Mouse (Mus musculus) lung, embryonic 14.5 days (tissue): ENCODE data around the gene Mrpl53. TPM values are rescaled to one million over a fixed set of nuclear protein-coding genes. Genes with fewer than 3 reads are reported as not detected.

ENCODE experiments used
- ATAC-seq: fragments of 200-750 bp; cut with Nextera tagmentation; 2 replicates; pipeline ENCODE4 v1.8.0; 2017; ENCODE audit warnings: mild to moderate bottlenecking, moderate TSS enrichment, moderate library complexity; ENCODE audit not compliant: insufficient read depth
- DNase-seq: peaks from one replicate; pipeline ENCODE4 v3.0.0-alpha.2; 2015
- H3K27ac ChIP-seq: fragments of 300-500 bp; sonication (generic); 2 replicates; pipeline ENCODE4 v1.5.1; 2014; ENCODE audit warnings: low read depth, mild to moderate bottlenecking, moderate library complexity
- H3K27me3 ChIP-seq: fragments of 300-500 bp; sonication (generic); 2 replicates; pipeline ENCODE4 v1.6.1; 2014; ENCODE audit warnings: low read length, control low read depth; ENCODE audit not compliant: insufficient read depth
- H3K36me3 ChIP-seq: fragments of 300-500 bp; sonication (generic); 2 replicates; pipeline ENCODE4 v1.6.1; 2014; ENCODE audit warnings: control low read depth; ENCODE audit not compliant: insufficient read depth
- H3K4me1 ChIP-seq: fragments of 300-500 bp; sonication (generic); 2 replicates; pipeline ENCODE4 v1.6.1; 2014; ENCODE audit warnings: antibody characterized with exemption, control low read depth; ENCODE audit not compliant: insufficient read depth
- H3K4me2 ChIP-seq: fragments of 300-500 bp; sonication (generic); 2 replicates; pipeline ENCODE4 v1.6.1; 2014; ENCODE audit warnings: mild to moderate bottlenecking
- H3K4me3 ChIP-seq: fragments of 300-500 bp; sonication (generic); 2 replicates; pipeline ENCODE4 v1.5.1; 2014; ENCODE audit warnings: low read depth, low read length
- H3K9ac ChIP-seq: fragments of 300-500 bp; sonication (generic); 2 replicates; pipeline ENCODE4 v1.6.1; 2014
- H3K9me3 ChIP-seq: fragments of 300-500 bp; sonication (generic); 2 replicates; pipeline ENCODE4 v1.6.1; 2016; ENCODE audit warnings: low read depth, low read length, control low read depth
- CTCF ChIP-seq: IDR thresholded peaks from 2 replicates; pipeline ENCODE4 v1.5.1; 2016; ENCODE audit warnings: antibody characterized with exemption, low read depth
- WGBS: fragments of 180-500 bp; shearing (Covaris S2); extraction: QIAGEN DNeasy Blood & Tissue Kit; methylation state at CpG from one replicate; pipeline ENCODE4 v1.1.7; 2014; 5-methylcytosine and 5-hydroxymethylcytosine counted together
- polyA plus RNA-seq: library from polyadenylated mRNA; unstranded; fragments of >200 nt; fragmentation: Nextera tagmentation; extraction: Ambion mirVana; gene quantifications from 2 replicates; pipeline ENCODE4 v1.2.1, GENCODE M21; 2014

The Mrpl53 gene
- polyA plus RNA-seq, 1 experiment from 2014 or later, result 134 TPM

DNA sequence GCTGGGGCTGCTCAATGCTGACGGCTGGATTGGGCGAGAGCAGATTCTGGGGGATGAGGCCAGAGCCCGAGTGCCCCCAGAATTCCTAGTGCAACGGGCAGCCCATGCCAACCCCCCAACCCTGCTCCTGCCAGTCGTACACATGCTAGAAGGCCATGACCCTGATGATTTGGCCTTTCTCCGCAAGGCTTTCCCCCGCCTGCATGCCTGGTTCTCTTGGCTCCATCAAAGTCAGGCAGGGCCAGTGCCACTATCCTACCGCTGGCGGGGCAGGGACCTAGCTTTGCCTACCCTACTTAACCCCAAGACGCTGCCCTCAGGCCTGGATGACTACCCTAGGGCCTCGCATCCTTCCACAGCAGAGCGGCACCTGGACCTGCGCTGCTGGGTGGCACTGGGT is 8.8 kb downstream of the Mrpl53 start:
- H3K4me3 ChIP-seq, result no peak overlapping the region
- H3K4me2 ChIP-seq, result no peak overlapping the region
- H3K36me3 ChIP-seq, result peaks cover 31% of the 10 kb centered on the region
- no peak for TF ChIP-seq CTCF
- no peak overlapping the region for H3K9ac ChIP-seq
- H3K9me3 ChIP-seq, result no peaks in the 10 kb centered on the region
- peaks cover 10% of the 10 kb centered on the region for H3K4me1 ChIP-seq
- ATAC-seq (no peak), DNase-seq (no peak)
- 87% methylated on average over 13 of the region's 13 CpGs for WGBS
- H3K27ac ChIP-seq, result no peak overlapping the region
- H3K27me3 ChIP-seq, result no peaks in the 10 kb centered on the region

DNA sequence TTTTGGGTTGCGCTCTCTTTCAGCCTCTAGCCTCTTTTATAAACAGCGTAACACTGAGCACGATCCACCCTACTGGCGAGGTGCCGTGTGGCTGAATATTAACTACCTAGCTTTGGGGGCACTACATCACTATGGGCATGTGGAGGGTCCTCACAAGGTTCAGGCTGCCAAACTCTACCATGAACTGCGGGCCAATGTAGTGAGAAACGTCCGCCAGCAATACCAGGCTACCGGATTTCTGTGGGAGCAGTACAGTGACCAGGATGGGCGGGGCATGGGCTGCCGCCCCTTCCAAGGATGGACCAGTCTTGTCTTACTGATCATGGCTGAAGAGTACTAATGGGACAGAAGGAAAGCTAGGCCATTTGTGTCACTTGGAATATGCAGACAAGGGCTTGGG is 9.5 kb downstream of the Mrpl53 start:
- H3K4me3 ChIP-seq, result no peak overlapping the region
- DNase-seq (no peak), ATAC-seq (no peak)
- H3K27ac ChIP-seq, result no peak overlapping the region
- no peak overlapping the region for H3K4me2 ChIP-seq
- no peak overlapping the region for H3K9ac ChIP-seq
- no peaks in the 10 kb centered on the region for H3K27me3 ChIP-seq
- H3K4me1 ChIP-seq, result peaks cover 13% of the 10 kb centered on the region
- H3K9me3 ChIP-seq, result no peaks in the 10 kb centered on the region
- peaks cover 31% of the 10 kb centered on the region for H3K36me3 ChIP-seq
- 75% methylated on average over 11 of the region's 11 CpGs for WGBS
- TF ChIP-seq CTCF, result no peak

DNA sequence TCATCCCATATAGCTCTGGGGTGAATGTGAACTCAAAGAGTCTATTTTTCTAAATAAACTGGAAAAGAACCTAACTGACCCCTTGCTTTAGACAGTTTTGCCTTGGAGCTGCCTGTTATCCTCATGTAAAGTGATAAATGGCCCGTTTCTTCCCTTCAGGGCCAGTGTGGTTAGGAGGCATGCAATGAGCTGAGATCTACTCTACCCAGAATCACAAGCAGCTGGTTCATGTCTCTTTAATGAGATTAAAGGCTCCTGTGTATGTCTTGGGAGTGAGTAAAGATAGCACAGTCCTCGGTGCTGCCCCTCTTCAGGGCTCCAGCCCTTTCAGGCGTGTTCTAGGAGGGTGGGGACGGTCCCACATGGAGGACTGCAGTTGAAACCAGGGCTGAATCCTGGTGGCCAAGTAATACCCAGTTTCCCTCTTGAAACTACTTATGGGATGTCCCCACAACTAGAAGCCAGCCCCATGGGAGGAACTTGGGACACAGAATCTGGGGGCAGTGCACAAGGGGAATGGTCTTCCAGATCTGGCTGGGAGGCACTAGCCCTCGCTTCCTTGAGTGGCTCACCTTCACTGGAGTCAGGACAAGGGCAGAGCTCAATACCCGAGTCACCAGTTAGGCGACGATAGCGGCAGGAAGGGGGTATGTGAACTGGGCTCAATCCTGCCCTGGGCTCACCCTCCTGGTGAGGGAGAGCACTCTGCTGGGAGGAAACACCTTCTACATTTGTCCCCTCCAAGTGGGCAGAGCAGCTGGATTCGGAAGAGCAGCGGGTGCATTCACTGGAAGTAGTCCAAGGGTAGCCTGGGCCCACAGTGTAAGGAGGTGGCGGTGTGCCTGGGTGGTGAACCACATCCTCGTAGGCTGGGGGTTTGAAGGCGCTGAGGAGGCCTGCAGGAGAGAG is 10.2 kb downstream of the Mrpl53 start:
- no peak for DNase-seq
- no peak for ATAC-seq
- peak overlapping the region; percentile 98; the same call in 1 of the 2 replicates for H3K4me2 ChIP-seq
- no peak for TF ChIP-seq CTCF
- no peaks in the 10 kb centered on the region for H3K27me3 ChIP-seq
- H3K36me3 ChIP-seq, result peaks cover 34% of the 10 kb centered on the region
- peaks cover 13% of the 10 kb centered on the region for H3K4me1 ChIP-seq
- 78% methylated on average over 14 of the region's 14 CpGs for WGBS
- H3K4me3 ChIP-seq, result no peak overlapping the region
- H3K9me3 ChIP-seq, result no peaks in the 10 kb centered on the region
- no peak overlapping the region for H3K27ac ChIP-seq
- H3K9ac ChIP-seq, result 0 out of 2 replicates have a peak overlapping the region, but pooled peaks have one; percentile 6

DNA sequence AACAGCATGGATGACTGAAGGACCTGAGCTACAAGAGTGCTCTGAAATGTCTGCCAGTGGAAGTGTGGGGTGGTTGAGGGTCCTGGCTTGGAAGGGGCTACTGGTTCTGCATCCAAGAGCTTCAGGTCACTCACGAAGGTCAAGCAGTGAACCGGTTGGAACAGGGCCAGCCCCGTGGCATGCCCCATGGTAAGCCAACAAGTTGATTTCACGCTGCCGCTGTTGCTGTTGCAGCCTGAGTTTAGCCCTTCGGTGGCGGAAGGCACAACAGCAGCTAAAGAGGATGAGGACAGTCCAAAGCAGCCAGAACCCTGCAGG is 10.9 kb downstream of the Mrpl53 start:
- peak overlapping the region; percentile 98 for H3K4me2 ChIP-seq
- 76% methylated on average over 7 of the region's 7 CpGs for WGBS
- peaks cover 34% of the 10 kb centered on the region for H3K36me3 ChIP-seq
- peaks cover 17% of the 10 kb centered on the region for H3K4me1 ChIP-seq
- no peaks in the 10 kb centered on the region for H3K27me3 ChIP-seq
- no peaks in the 10 kb centered on the region for H3K9me3 ChIP-seq
- H3K9ac ChIP-seq, result peak overlapping the region; percentile 66; the same call in 1 of the 2 replicates
- H3K27ac ChIP-seq, result no peak overlapping the region
- peak overlapping the region; percentile 79 for H3K4me3 ChIP-seq
- TF ChIP-seq CTCF, result no peak
- ATAC-seq (no peak), DNase-seq (no peak)

DNA sequence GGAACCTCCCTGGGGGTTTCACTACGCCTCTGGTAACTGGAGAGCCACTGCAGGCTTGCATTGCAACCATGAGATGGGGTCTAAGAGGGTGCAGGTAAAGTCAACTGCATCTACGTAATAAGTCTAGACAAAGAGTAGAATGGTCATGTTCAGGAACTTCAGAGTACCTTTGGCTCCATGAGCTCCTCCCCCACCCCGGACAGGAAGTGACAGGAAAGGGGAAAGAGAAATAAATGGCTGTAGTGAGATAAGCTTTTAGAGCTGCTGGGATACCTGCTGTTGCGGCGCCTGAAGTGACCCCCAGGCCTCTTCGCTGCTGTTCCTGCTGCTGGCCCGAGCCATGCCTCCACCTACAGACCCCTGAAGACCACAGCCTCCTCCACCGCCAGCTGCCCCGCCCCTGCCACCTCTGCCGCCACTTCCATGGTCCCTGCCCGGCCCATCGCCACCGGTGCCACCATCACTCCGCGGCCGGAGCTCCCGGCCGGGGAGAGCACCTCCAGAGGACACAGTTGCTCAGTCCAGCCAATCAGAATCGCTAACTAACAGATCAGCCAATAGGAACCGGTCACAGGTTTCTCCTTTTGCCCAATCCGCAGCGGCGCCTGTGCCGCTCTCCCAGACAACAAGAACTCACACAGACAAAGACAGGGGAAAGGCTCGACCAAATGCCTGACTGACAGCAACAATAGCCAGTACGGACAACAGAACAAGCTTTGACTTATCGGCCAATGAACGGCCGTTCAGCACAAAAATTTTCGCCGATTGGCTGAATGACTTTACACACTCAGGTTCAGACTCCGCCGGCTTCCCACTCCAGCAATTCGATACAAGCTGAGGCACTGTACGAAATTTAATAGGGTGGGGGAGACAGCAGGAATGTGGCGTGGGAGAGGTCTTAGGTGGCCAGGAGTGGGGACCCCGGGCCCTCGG is 12.4 kb downstream of the Mrpl53 start, which contains the start of gene Wbp1:
TSS of gene Wbp1 (minus strand) at position 630 of the 933 bp plus-strand sequence.
- no peaks in the 10 kb centered on the region for H3K9me3 ChIP-seq
- peaks cover 34% of the 10 kb centered on the region for H3K36me3 ChIP-seq
- peak within 1 kb of the TSS; percentile 79 for H3K4me3 ChIP-seq
- ATAC-seq (peak; percentile 92), DNase-seq (peak; percentile 98)
- peaks cover 18% of the 10 kb centered on the region for H3K4me1 ChIP-seq
- TF ChIP-seq CTCF, result no peak
- peak within 1 kb of the TSS; percentile 98 for H3K4me2 ChIP-seq
- H3K27me3 ChIP-seq, result no peaks in the 10 kb centered on the region
- H3K9ac ChIP-seq, result peak within 1 kb of the TSS; percentile 88
- H3K27ac ChIP-seq, result peak within 1 kb of the TSS; percentile 98
- WGBS, result under 1% methylated on average over 38 of the region's 38 CpGs

DNA sequence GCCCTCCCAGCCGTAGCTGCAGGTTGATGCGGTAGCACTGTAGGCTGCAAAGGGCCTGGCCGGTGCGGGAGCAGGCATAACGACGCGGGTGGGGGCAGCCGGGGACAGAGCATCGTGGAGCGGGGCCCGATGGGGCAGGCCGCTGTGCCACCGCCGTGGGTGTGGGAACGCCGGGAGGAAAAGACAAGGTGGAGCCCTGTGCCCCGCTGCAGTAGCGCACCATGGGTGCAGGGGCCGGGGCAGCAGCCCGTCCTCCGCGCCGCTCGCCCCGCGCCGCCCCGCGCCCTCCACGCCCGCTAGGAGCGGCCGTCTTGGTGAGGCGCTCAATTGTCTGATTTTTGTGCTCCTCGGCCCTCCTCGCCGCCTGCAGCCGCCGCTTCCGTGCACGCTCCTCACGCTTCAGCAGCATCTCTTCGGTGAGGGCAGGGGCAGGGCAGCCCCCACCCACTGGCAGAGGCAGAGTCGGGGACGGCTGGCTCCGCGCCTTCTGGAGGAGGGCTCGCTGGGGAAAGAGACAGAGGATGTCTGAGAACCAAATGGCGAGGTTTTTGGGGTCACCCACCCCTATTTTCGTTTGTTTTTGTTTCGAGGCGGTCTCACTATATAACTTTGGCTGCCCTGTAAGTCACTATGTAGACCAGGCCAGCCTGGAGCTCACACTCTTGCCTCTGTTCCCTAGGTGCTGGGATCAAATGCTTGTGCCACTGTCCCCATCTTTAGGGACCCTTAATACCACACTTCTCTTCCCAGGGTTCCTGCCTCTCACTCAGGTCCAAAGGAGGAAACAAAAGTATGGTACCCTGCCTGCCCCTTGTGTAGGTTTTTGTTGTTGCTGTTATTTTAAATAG is 13.2 kb downstream of the Mrpl53 start:
- 1% methylated on average over 49 of the region's 52 CpGs for WGBS
- Histone ChIP-seq H3K9ac (peak overlapping the region; percentile 88), H3K4me3 (peak overlapping the region; percentile 79), H3K27ac (peak overlapping the region; percentile 98), H3K4me2 (peak overlapping the region; percentile 98), H3K9me3 (no peaks in the 10 kb centered on the region), H3K4me1 (peaks cover 13% of the 10 kb centered on the region), H3K36me3 (peaks cover 28% of the 10 kb centered on the region), H3K27me3 (no peaks in the 10 kb centered on the region)
- DNase-seq (peak; percentile 49), ATAC-seq (no peak; the same call in 1 of the 2 replicates)
- TF ChIP-seq CTCF, result no peak
